Mouse (Mus musculus) midbrain, embryonic 11.5 days (tissue): ENCODE measurements around the gene Pla2g5. TPM values are rescaled to one million over a fixed set of nuclear protein-coding genes. Genes with fewer than 3 reads are reported as not detected.

Source experiments
- ATAC-seq: fragments of 200-750 bp; cut with Nextera tagmentation; 2 replicates; pipeline ENCODE4 v1.8.0; 2017; ENCODE audit warnings: moderate TSS enrichment, moderate library complexity; ENCODE audit not compliant: low FRiP score
- DNase-seq: peaks from one replicate; pipeline ENCODE4 v3.0.0; 2015; ENCODE audit warnings: low spot score; ENCODE audit errors: missing footprints
- H3K27ac ChIP-seq: fragments of 300-500 bp; sonication (generic); 2 replicates; pipeline ENCODE4 v1.5.1; 2014; ENCODE audit warnings: low read depth, low read length
- H3K27me3 ChIP-seq: fragments of 300-500 bp; sonication (generic); 2 replicates; pipeline ENCODE4 v1.6.1; 2014; ENCODE audit warnings: mild to moderate bottlenecking, low read length, moderate library complexity, mixed read lengths; ENCODE audit not compliant: control insufficient read depth, insufficient read depth
- H3K36me3 ChIP-seq: fragments of 300-500 bp; sonication (generic); 2 replicates; pipeline ENCODE4 v1.6.1; 2014; ENCODE audit warnings: mild to moderate bottlenecking, low read length, moderate library complexity, mixed read lengths; ENCODE audit not compliant: control insufficient read depth, insufficient read depth
- H3K4me1 ChIP-seq: fragments of 300-500 bp; sonication (generic); 2 replicates; pipeline ENCODE4 v1.6.1; 2014; ENCODE audit warnings: low read length; ENCODE audit not compliant: control insufficient read depth, insufficient read depth
- H3K4me2 ChIP-seq: fragments of 300-500 bp; sonication (generic); 2 replicates; pipeline ENCODE4 v1.6.1; 2014; ENCODE audit warnings: mild to moderate bottlenecking, moderate library complexity
- H3K4me3 ChIP-seq: fragments of 300-500 bp; sonication (generic); 2 replicates; pipeline ENCODE4 v1.5.1; 2014; ENCODE audit warnings: low read depth, low read length
- H3K9ac ChIP-seq: fragments of 300-500 bp; sonication (generic); 2 replicates; pipeline ENCODE4 v1.6.1; 2014; ENCODE audit warnings: low read length
- H3K9me3 ChIP-seq: fragments of 300-500 bp; sonication (generic); 2 replicates; pipeline ENCODE4 v1.6.1; 2016; ENCODE audit warnings: low read length; ENCODE audit not compliant: control insufficient read depth
- WGBS: fragments of 180-500 bp; shearing (Covaris S2); extraction: QIAGEN DNeasy Blood & Tissue Kit; methylation state at CpG from one replicate; pipeline ENCODE4 v1.1.7; 2014; 5-methylcytosine and 5-hydroxymethylcytosine counted together
- polyA plus RNA-seq: library from polyadenylated mRNA; unstranded; fragments of >200 nt; fragmentation: Nextera tagmentation; extraction: Ambion mirVana; gene quantifications from 2 replicates; pipeline ENCODE4 v1.2.1, GENCODE M21; 2014

Gene Pla2g5
- polyA plus RNA-seq, 1 experiment from 2014 or later = not detected

DNA sequence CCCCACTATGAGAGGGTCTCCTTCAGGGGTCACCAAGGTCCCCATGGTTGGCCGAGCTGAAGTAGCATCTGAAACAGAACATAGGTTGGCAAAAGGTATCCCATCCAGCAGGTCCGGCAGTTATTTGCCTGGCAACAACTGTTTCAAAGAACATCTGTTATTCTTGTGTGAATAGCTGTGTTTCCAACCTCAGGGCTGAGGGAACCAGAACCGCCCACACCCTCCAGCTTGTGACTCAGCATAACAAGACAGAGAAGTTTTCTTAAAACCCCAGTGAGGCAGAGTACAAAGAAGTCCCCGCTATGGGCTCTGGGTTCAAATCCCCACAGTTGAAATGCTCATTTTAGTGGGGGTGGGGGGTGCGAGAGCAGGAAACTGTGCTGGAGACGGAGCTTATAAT lies 81.2 kb downstream of the Pla2g5 start:
- DNase-seq (no peak), ATAC-seq (no peak)
- Histone ChIP-seq H3K36me3 (no peaks in the 10 kb centered on the region), H3K27me3 (no peaks in the 10 kb centered on the region), H3K4me3 (no peak overlapping the region), H3K4me2 (no peak overlapping the region), H3K9ac (no peak overlapping the region), H3K4me1 (peaks cover 2% of the 10 kb centered on the region; the same call in 1 of the 2 replicates), H3K9me3 (no peaks in the 10 kb centered on the region), H3K27ac (no peak overlapping the region)
- WGBS = 80% methylated on average over 6 of the region's 6 CpGs

DNA sequence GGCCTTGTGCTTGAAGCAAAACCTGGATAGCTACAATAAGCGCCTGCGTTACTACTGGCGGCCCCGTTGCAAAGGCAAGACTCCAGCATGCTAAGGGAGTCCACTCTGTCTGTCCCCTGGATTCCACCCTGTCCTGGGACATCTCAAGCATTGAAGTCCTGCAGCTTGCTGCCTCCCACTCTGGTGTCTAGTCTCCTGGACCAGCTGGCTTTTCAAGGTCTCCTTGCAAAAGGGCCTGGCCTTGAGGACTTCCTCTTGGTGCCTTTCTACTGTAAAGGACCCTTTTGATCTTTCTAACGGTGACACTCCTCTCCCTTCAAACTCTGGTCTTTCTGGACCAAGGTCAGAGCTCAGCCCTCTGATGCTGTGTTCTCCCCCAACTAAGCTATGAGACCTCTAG lies 83.0 kb downstream of the Pla2g5 start:
- no peak overlapping the region for H3K9ac ChIP-seq
- DNase-seq (no peak), ATAC-seq (no peak)
- H3K36me3 ChIP-seq = no peaks in the 10 kb centered on the region
- 94% methylated on average over 5 of the region's 5 CpGs for WGBS
- no peak overlapping the region for H3K27ac ChIP-seq
- H3K4me3 ChIP-seq = no peak overlapping the region
- H3K27me3 ChIP-seq = no peaks in the 10 kb centered on the region
- H3K4me2 ChIP-seq = no peak overlapping the region
- H3K4me1 ChIP-seq = peaks cover 2% of the 10 kb centered on the region; the same call in 1 of the 2 replicates
- H3K9me3 ChIP-seq = no peaks in the 10 kb centered on the region

DNA sequence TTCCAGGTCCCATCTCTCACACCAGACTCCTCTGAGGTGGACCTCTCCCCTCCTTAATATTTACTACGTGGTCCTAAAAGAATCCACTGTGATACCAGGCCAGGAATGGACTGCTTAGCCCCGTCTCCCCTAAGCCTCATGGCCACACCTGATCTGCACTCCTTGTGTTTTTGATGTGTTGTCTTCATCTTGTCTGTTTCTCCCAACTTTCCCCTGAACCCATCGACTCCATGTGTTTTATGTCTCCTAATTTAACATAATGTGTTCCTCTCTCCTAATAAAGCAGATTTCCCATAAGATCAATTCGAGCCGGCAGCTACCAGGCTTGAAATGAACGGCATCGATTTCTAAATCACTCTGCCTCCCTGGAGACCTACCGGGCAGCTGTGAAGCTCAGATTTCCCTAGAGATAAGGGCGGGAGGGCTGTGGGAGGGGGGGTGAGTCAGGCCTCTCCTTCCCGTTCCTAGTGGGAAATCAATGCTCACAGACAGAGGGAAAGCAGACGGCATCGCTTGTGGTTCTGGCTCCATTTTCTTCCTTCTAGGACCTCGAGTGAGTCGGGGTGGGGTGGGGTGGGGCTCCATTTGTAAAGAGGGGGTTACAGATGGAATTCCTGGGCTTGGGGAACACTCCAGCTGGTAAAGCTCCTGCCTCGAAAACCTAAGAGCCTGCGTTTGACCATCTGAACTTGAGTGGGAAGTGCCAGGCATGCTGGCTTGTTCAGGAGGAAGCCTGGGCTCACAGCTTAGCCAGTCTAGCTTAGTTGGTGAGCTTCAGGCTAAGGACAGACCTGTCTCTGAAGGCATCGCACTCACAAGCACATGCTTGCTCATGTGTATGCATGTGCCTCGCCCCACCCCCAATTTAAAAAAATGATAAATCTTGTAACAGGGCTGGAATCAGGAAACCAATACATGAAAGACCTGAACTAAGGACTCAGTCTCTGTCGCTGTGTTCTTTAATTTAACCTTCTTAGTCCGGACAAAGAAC lies 85.6 kb downstream of the Pla2g5 start:
- WGBS = 56% methylated on average over 20 of the region's 20 CpGs
- no peak overlapping the region; the same call in 1 of the 2 replicates for H3K27ac ChIP-seq
- H3K9me3 ChIP-seq = no peaks in the 10 kb centered on the region
- DNase-seq (no peak), ATAC-seq (no peak)
- peaks cover 2% of the 10 kb centered on the region; the same call in 1 of the 2 replicates for H3K4me1 ChIP-seq
- no peak overlapping the region for H3K9ac ChIP-seq
- no peaks in the 10 kb centered on the region for H3K27me3 ChIP-seq
- no peak overlapping the region for H3K4me3 ChIP-seq
- no peak overlapping the region for H3K4me2 ChIP-seq
- H3K36me3 ChIP-seq = no peaks in the 10 kb centered on the region

DNA sequence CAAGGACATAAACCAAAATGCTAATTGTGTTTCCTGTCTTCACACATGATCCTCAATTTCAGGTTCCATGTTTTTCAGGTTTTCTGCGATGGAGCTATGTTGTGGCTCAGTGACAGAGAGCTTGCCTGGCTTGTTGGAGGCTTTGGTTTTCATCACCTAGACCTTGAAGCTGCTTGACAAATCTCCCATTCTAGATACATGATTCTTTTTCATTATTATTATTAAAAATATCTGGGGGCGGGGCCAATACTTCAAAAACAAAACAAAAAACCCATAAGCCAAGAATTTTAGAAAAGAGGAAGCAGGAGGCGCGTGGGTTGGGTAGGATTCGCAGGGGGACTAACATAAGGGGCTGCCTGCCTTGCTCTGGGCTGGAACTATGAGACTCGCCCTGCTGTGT lies 87.8 kb downstream of the Pla2g5 start, which contains the start of gene Pla2g2d:
Gene Pla2g2d, plus strand, starts transcription at position 301 of the 400 bp plus-strand sequence.
- 87% methylated on average over 6 of the region's 6 CpGs for WGBS
- H3K27ac ChIP-seq = no peak within 1 kb of the TSS
- ATAC-seq (no peak), DNase-seq (no peak)
- peaks cover 2% of the 10 kb centered on the region; the same call in 1 of the 2 replicates for H3K4me1 ChIP-seq
- H3K4me3 ChIP-seq = no peak within 1 kb of the TSS
- H3K9ac ChIP-seq = no peak within 1 kb of the TSS
- no peaks in the 10 kb centered on the region for H3K27me3 ChIP-seq
- no peaks in the 10 kb centered on the region for H3K9me3 ChIP-seq
- no peaks in the 10 kb centered on the region for H3K36me3 ChIP-seq
- no peak within 1 kb of the TSS for H3K4me2 ChIP-seq

DNA sequence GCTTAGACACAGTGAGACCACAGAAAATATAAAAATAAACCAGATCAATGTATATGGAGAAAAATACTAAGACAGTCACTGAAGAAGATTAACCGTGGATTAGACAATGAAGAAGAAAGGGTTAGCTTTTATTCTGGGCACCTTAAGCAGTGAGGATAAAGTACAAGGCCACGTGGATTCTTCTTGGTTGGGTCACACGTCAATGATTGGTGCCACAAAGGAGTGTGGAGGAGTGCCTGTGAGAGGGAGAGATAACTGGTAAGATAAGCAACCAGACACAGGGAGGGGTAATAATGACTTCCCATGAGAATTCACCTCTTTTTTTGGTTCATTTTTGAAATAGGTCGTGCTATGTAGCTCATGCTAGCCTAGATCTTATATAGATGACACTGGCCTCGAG lies 90.9 kb downstream of the Pla2g5 start:
- Histone ChIP-seq H3K9ac (no peak overlapping the region), H3K4me3 (no peak overlapping the region), H3K9me3 (no peaks in the 10 kb centered on the region), H3K4me2 (no peak overlapping the region), H3K4me1 (no peaks in the 10 kb centered on the region), H3K27ac (no peak overlapping the region), H3K27me3 (no peaks in the 10 kb centered on the region), H3K36me3 (no peaks in the 10 kb centered on the region)
- 77% methylated on average over 5 of the region's 5 CpGs for WGBS
- DNase-seq (no peak), ATAC-seq (no peak)

DNA sequence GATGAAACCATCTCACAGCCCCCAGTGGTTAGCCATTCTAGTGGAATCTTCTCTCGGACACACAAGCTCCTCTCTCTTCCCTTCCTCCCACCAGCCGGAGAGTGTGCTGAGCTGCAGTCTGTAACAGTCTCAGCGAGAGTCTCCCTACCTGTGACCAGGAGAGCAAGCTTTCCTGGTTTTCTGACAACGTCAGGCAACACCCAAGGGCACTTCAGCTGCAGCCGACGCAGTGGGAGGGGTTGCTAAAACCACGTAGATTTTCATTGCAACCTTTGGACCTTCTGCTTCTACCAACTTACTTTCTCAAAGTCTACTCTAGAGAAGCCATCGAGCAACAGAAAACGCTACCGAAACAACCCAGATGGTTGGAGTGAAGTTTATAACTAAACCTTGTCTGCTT lies 91.3 kb downstream of the Pla2g5 start:
- Histone ChIP-seq H3K9ac (no peak overlapping the region), H3K4me2 (no peak overlapping the region), H3K4me3 (no peak overlapping the region), H3K36me3 (no peaks in the 10 kb centered on the region), H3K27ac (no peak overlapping the region), H3K27me3 (no peaks in the 10 kb centered on the region), H3K4me1 (no peaks in the 10 kb centered on the region), H3K9me3 (no peaks in the 10 kb centered on the region)
- no peak for DNase-seq
- 91% methylated on average over 10 of the region's 10 CpGs for WGBS
- no peak for ATAC-seq

DNA sequence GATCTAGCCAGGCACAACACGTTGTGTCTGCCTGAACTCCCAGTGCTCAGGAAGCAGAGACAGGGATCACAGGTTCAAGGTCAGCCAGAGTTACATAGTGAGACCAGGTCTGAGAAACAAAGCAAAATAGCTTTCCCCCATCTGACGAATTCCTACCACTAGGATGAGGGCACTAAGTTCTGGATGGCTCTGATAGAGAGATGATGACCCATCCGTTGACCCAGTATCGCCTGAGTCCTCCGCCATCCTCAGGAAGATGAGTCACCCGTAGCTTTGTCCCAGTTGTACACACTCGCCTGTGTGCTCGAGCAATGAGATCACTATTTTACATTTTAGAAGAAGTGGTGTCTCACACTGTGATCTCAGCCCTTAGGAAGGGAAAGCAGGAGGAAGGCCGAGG lies 101.0 kb downstream of the Pla2g5 start:
- DNase-seq (no peak), ATAC-seq (no peak)
- Histone ChIP-seq H3K4me1 (no peaks in the 10 kb centered on the region), H3K27me3 (no peaks in the 10 kb centered on the region), H3K4me3 (no peak overlapping the region), H3K9me3 (no peaks in the 10 kb centered on the region), H3K9ac (no peak overlapping the region), H3K36me3 (no peaks in the 10 kb centered on the region), H3K27ac (no peak overlapping the region), H3K4me2 (no peak overlapping the region)
- 87% methylated on average over 9 of the region's 9 CpGs for WGBS

DNA sequence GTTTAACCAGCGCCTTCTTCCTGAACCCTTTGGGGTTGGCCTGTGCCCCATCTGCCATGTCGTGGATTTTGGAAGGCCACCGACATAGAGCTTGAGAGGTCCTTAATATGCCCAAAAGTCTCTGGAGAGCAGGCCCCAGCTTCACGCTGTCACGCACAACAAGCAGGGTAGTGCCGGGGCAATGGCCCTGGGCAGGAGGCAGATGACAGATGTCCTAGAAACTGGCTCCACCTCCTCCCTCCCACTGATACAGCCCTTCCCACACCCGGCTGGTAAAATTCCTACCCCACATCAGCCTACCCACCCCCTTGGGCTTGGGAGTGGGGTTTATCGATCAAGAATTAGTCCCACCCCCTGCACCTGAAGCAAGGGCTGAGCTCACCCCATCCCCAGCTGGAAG lies 105.9 kb downstream of the Pla2g5 start, which contains the start of gene Pla2g2f:
Gene Pla2g2f, minus strand, starts transcription at position 211 of the 400 bp plus-strand sequence.
- Histone ChIP-seq H3K4me3 (no peak within 1 kb of the TSS), H3K27ac (no peak within 1 kb of the TSS), H3K9me3 (no peaks in the 10 kb centered on the region), H3K4me2 (no peak within 1 kb of the TSS), H3K9ac (no peak within 1 kb of the TSS), H3K4me1 (no peaks in the 10 kb centered on the region), H3K36me3 (no peaks in the 10 kb centered on the region), H3K27me3 (no peaks in the 10 kb centered on the region)
- WGBS = 86% methylated on average over 8 of the region's 8 CpGs
- DNase-seq (no peak), ATAC-seq (no peak)

DNA sequence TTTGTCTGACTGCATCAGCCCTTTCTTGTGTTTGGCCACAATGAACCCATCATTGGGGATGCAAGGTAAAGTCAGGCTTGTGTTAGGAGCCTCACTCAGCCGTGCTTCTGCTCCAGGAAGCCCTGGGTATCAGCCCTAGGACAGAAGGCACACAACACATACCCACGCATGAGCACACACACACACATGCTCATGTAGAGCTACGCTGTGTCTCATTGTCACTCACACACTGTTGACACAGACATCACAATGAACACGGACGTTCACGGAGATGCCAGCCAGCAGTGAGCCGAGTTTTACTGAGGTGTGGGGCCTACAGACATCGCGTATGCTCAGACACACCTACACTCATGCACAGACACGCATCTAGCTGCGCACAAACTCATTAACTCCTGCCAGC lies 107.3 kb downstream of the Pla2g5 start:
- H3K27me3 ChIP-seq = no peaks in the 10 kb centered on the region
- DNase-seq (no peak), ATAC-seq (no peak)
- H3K4me3 ChIP-seq = no peak overlapping the region
- 85% methylated on average over 11 of the region's 11 CpGs for WGBS
- no peaks in the 10 kb centered on the region for H3K9me3 ChIP-seq
- H3K27ac ChIP-seq = no peak overlapping the region
- no peak overlapping the region for H3K4me2 ChIP-seq
- H3K36me3 ChIP-seq = no peaks in the 10 kb centered on the region
- no peak overlapping the region for H3K9ac ChIP-seq
- no peaks in the 10 kb centered on the region for H3K4me1 ChIP-seq
